Mouse (Mus musculus): ENCODE results near the gene Zswim8.
A peak's percentile ranks its signal among the peaks of the same experiment; 100 is the strongest.
"Not testable (repeated sequence)": the region's sequence is repeated elsewhere in the genome, so short reads cannot be mapped to it uniquely, and the experiment has no call there.

The Zswim8 gene

GRCm38 (mm10) chr14:20693589-20694101, 13.7 kb upstream of the Zswim8 start:
- no peak for DNase-seq (ENCODE audit: low read depth, low spot score)

- DNase-seq (ENCODE audit: low read depth, low spot score): peak; percentile 18
These were observed 13.0 kb upstream of the Zswim8 start for GRCm38 (mm10) chr14:20694185-20694883.

DNA sequence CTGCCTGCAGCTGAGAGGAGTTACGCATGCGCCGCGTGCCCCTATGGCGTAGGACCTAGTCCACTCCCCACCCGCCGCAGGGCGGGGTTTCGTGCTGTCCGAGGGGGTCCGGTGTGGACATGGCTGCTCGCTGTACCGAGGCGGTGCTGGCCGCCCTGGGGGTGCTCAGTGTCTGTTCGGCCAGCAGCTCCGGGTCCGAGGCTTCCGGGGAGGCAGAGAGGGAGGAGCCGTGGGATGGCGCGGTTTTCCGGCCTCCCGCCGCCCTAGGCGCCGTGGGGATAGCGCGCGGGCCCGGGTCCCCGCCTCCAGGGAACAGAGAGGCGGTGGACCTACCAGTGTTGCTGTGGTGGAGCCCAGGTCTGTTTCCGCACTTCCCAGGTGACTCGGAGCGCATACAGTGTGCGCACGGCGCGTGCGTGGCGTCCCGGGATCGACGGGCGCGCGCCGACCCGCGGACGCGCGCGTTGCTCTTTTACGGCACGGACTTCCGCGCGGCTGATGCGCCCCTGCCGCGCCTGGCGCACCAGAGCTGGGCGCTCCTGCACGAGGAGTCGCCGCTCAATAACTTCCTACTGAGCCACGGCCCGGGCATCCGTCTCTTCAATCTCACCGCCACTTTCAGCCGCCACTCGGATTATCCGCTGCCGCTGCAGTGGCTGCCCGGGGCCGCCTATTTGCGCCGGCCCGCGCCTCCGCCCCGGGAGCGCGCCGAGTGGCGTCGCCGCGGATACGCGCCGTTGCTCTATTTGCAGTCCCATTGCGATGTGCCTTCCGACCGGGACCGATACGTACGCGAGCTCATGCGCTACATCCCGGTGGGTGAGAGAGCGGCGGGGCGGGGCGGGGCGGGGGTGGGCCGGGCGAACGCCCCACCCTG, 12.2 kb upstream of the Zswim8 start, which contains the start of gene Fut11:
Gene Fut11 (plus strand): TSS at position 85 of the 877 bp plus-strand sequence.
- DNase-seq (ENCODE audit: low read depth, low spot score): peak; percentile 76

DNA sequence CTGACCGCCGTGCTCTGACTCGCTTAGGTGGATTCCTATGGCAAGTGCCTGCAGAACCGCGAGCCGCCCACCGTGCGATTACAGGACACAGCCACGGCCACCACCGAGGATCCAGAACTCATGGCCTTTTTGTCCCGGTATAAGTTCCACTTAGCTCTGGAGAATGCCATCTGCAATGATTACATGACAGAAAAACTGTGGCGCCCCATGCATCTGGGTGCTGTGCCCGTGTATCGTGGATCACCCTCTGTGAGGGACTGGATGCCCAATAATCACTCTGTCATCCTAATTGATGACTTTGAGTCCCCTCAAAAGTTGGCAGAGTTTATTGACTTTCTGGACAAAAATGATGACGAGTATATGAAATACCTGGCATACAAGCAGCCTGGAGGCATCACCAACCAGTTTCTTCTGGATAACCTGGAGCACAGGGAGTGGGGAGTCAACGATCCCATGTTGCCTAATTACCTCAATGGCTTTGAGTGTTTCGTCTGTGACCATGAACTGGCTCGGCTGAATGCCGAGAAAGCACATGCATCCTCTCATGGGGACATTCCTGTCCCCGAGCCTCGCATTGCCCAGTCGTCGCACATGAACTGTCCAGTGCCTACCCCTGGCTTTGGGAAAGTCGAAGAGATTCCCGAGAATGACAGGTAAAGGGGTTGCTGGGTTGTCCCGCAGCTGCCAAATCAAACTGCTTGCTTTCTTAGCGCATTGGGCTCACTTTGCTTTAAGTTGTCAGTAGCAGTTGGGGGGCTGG, 11.4 kb upstream of the Zswim8 start:
- peak; percentile 10 for DNase-seq (ENCODE audit: low read depth, low spot score)

GRCm38 (mm10) chr14:20696986-20697385, 10.4 kb upstream of the Zswim8 start:
- DNase-seq (ENCODE audit: low read depth, low spot score): peak; percentile 76

GRCm38 (mm10) chr14:20698515-20698914, 8.8 kb upstream of the Zswim8 start:
- DNase-seq (ENCODE audit: low read depth, low spot score): no peak

DNA sequence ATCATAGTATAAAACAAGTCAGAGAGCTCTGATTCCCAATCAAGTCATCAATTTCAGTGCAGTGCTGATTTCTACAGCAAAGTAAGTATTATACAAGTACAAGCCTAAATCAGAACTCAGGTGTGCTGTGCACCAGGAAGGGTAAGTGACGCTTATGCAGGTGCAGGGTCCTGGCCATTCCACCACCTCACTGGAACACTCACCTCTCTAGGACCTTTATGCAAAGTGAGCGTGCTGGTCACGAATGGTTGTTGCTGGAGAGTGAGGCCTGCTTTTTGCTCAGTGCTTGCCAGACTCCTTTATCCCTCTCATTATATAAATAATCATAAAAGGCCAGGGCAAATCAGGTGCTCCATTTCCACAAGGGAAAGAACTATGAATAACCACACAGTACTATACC, 7.0 kb upstream of the Zswim8 start:
- DNase-seq (ENCODE audit: low read depth, low spot score): no peak

GRCm38 (mm10) chr14:20701554-20701953, 5.8 kb upstream of the Zswim8 start:
- DNase-seq (ENCODE audit: low read depth, low spot score): no peak

DNA sequence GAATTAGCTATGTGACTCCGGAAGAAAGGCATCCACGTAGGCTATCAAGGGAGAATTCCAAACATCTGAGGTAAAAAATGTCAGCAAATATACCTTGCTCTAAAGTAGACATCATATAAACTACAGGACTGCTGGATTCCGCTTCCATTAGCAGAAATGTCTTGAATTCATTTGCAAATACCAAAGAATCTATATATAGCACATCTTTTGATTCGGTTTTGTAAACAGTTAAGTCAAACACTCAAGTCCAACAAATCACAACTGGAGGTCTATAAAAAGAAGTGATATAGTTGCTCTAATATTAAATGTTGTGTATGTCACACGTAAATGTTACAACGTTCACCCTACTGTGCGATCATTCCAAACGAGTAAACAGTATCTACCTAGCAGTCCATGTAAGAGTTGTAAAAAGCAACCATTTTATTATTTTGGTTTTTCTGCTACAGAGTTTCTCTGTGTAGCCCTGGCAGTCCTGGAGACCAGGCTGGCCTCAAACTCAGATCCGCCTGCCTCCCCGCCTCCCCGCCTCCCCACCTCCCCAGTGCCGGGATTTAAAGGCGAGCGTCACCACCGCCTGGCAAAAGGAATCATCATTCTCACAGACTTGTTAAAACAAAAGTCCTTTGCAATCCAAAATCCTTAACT, 5.1 kb upstream of the Zswim8 start:
- peak; percentile 59 for DNase-seq (ENCODE audit: low read depth, low spot score)

DNA sequence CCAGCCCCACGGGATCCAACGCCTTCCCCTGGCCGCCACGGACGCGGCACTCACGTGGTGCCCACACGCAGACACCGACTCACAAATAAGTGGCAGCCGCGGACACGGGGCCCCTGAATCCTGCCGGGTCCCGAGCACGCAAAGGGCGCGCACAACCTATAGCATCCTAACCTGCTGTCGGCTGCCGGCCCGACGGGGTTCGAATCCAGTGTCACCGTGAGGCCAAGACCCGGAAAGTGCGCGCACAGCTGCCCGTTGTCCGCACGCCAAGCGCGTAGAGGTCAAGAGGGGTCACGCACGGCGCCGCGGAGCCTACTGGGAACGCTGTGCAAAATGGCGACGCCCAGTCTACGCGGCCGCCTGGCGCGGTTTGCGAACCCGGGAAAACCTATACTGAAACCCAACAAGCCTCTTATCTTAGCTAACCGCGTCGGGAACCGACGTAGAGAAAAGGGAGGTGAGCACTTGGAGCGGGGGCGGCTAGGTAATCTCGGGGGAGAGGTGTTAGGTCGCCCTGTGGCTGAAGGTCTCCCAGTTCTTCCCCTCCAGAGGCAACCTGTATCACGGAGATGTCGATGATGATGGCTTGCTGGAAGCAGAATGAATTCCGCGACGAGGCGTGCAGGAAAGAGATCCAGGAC, 4.5 kb upstream of the Zswim8 start, which contains the start of gene Chchd1:
Gene Chchd1 (plus strand): TSS at position 266 of the 641 bp plus-strand sequence.
- DNase-seq (ENCODE audit: low read depth, low spot score): peak; percentile 75

DNA sequence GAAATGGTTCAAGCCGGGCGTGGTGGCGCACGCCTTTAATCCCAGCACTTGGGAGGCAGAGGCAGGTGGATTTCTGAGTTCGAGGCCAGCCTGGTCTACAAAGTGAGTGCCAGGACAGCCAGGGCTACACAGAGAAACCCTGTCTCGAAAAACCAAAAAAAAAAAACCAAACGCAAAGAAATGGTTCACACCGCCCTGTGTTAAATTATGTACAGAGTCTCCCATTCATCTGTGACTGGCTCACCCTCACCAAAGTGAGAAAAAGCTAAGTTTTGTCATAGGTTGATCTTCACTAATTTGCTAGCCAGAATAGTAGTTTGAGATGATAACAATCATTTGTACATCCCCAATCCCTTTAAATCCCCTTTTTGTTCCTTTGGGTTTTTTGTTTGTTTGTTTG, 3.9 kb upstream of the Zswim8 start:
- not testable (repeated sequence) for DNase-seq (ENCODE audit: low read depth, low spot score)

DNA sequence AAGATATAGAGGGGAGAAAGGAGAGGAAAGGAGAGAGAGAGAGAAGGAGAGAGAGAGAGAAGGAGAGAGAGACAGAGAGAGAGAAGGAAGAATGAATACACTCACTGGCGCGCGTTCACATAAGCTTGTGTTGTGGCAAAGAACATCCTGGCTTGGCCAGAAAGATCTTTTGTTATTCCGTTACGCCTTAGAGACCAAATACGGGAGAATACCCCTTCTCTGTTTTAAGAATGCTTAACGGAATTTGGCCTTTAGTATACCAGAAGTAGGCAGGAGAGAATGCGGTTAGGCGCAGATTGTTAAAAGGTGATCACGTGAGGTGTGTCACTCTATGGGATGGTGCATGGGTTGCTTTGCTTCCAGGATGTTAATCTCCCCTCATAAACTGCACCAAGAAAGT, 887 bp downstream of the Zswim8 start:
- DNase-seq (ENCODE audit: low read depth, low spot score): no peak

DNA sequence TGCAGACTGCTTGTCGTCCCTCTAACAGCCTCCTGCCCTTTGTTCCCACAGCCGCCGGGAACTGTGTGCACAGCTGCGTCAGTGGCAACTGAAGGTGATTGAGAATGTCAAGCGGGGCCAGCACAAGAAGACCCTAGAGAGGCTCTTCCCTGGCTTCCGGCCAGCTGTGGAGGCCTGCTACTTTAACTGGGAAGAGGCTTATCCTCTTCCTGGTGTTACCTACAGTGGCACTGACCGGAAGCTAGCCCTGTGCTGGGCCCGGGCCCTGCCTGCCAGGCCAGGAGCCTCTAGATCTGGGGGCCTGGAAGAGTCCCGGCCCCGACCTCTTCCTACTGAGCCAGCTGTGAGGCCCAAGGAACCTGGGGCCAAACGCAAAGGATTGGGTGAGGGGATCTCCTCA, 6.5 kb downstream of the Zswim8 start:
- DNase-seq (ENCODE audit: low read depth, low spot score): no peak

DNA sequence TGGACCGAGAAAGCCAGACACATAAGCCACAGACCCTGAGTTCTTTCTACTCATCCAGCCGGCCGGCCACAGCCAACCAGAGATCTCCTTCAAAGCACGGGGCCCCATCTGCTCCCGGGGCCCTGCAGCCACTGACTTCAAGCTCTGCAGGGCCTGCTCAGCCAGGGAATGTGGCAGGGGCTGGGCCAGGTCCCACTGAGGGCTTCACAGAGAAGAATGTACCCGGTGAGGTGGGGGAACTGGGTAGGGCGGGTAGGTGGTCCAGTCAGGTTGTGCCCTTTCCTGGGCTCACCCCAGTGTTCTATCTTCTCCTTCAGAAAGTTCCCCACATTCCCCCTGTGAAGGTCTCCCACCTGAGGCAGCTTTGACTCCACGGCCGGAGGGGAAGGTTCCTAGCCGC, 11.1 kb downstream of the Zswim8 start:
- DNase-seq (ENCODE audit: low read depth, low spot score): no peak

- DNase-seq (ENCODE audit: low read depth, low spot score): no peak
These were observed 12.4 kb downstream of the Zswim8 start for GRCm38 (mm10) chr14:20719767-20720166.

GRCm38 (mm10) chr14:20721371-20721770, 14.0 kb downstream of the Zswim8 start:
- DNase-seq (ENCODE audit: low read depth, low spot score): no peak

GRCm38 (mm10) chr14:20723006-20723405, 15.7 kb downstream of the Zswim8 start:
- DNase-seq (ENCODE audit: low read depth, low spot score): no peak

GRCm38 (mm10) chr14:20724043-20724442, 16.7 kb downstream of the Zswim8 start:
- DNase-seq (ENCODE audit: low read depth, low spot score): peak; percentile 69

GRCm38 (mm10) chr14:20725660-20726339, 18.4 kb downstream of the Zswim8 start:
- DNase-seq (ENCODE audit: low read depth, low spot score): no peak

GRCm38 (mm10) chr14:20729871-20730270, 22.5 kb downstream of the Zswim8 start:
- DNase-seq (ENCODE audit: low read depth, low spot score): no peak

Measured in 3T3-L1 (cell line).